Mouse (Mus musculus) large intestine, adult 2 months (tissue): ENCODE results near the gene Ssh3. TPM values are rescaled to one million over a fixed set of nuclear protein-coding genes. Genes with fewer than 3 reads are reported as not detected.
"Not testable (repeated sequence)": the region's sequence is repeated elsewhere in the genome, so short reads cannot be mapped to it uniquely, and the experiment has no call there.

Experiments used
- DNase-seq: peaks from one replicate; pipeline ENCODE4 v3.0.0-alpha.2; 2012; ENCODE audit warnings: low read depth, low spot score
- WGBS: fragments of 180-500 bp; shearing (Covaris S2); methylation state at CpG from one replicate; pipeline ENCODE4 v1.1.7; 2018; 5-methylcytosine and 5-hydroxymethylcytosine counted together
- polyA plus RNA-seq: library from polyadenylated mRNA; depleted of rRNA; stranded (reverse); fragments of >200 nt; gene quantifications from 2 replicates; pipeline ENCODE4 v1.2.3, GENCODE M21; 2012

The Ssh3 gene
- polyA plus RNA-seq, 1 experiment = 102 TPM

GRCm38 (mm10) chr19:4257216-4257896, 11.6 kb downstream of the Ssh3 start:
- under 1% methylated on average over 41 of the region's 41 CpGs for WGBS
- DNase-seq = peak; percentile 98

- 84% methylated on average over 11 of the region's 11 CpGs for WGBS
- DNase-seq = no peak
Measured at GRCm38 (mm10) chr19:4255583-4256162, 13.3 kb downstream of the Ssh3 start.

- 85% methylated on average over 7 of the region's 7 CpGs for WGBS
- no peak for DNase-seq
Measured at GRCm38 (mm10) chr19:4254230-4254629, 14.8 kb downstream of the Ssh3 start.

GRCm38 (mm10) chr19:4248683-4249082, 20.3 kb downstream of the Ssh3 start:
- DNase-seq = not testable (repeated sequence)
- WGBS = 25% methylated on average over 1 of the region's 1 CpGs

- no peak for DNase-seq
Measured at GRCm38 (mm10) chr19:4247010-4247409, 22.0 kb downstream of the Ssh3 start.

GRCm38 (mm10) chr19:4244775-4245174, 24.2 kb downstream of the Ssh3 start:
- no peak for DNase-seq
- WGBS = 82% methylated on average over 6 of the region's 6 CpGs

More at GRCm38 (mm10) chr19:4247010-4247409, 22.0 kb downstream of the Ssh3 start:
- WGBS = 52% methylated on average over 1 of the region's 1 CpGs

- whole genome bisulfite sequencing = 51% methylated on average over 3 of the region's 3 CpGs
- DNase-seq = no peak
Measured at GRCm38 (mm10) chr19:4242416-4242815, 26.6 kb downstream of the Ssh3 start.

- 67% methylated on average over 8 of the region's 8 CpGs for WGBS
- DNase-seq = no peak
Measured at GRCm38 (mm10) chr19:4240247-4240668, 28.7 kb downstream of the Ssh3 start.

GRCm38 (mm10) chr19:4234548-4234947, 34.4 kb downstream of the Ssh3 start:
- WGBS = 58% methylated on average over 4 of the region's 4 CpGs
- DNase-seq = no peak

GRCm38 (mm10) chr19:4232651-4233050, 36.3 kb downstream of the Ssh3 start:
- 85% methylated on average over 7 of the region's 7 CpGs for WGBS
- no peak for DNase-seq

GRCm38 (mm10) chr19:4232186-4232572, 36.8 kb downstream of the Ssh3 start:
- no peak for DNase-seq
- WGBS = 0% methylated on average over 2 of the region's 2 CpGs

- 11% methylated on average over 26 of the region's 26 CpGs for WGBS
- DNase-seq = peak; percentile 70
Measured at GRCm38 (mm10) chr19:4231253-4232185, 37.5 kb downstream of the Ssh3 start, which contains the start of gene Pold4. Gene Pold4 (plus strand): TSS chr19:4231899.

- 66% methylated on average over 8 of the region's 8 CpGs for WGBS
- DNase-seq = no peak
Measured at GRCm38 (mm10) chr19:4230415-4230814, 38.6 kb downstream of the Ssh3 start.

- DNase-seq = no peak
- WGBS = 47% methylated on average over 9 of the region's 9 CpGs
Measured at GRCm38 (mm10) chr19:4229451-4230076, 39.4 kb downstream of the Ssh3 start.

- DNase-seq = no peak
- WGBS = 61% methylated on average over 4 of the region's 4 CpGs
Measured at GRCm38 (mm10) chr19:4228891-4229290, 40.1 kb downstream of the Ssh3 start.

GRCm38 (mm10) chr19:4227894-4228678, 40.9 kb downstream of the Ssh3 start:
- DNase-seq = peak; percentile 58
- 26% methylated on average over 8 of the region's 8 CpGs for WGBS

GRCm38 (mm10) chr19:4227446-4227845, 41.5 kb downstream of the Ssh3 start:
- DNase-seq = no peak
- 74% methylated on average over 5 of the region's 5 CpGs for WGBS

GRCm38 (mm10) chr19:4226779-4227178, 42.2 kb downstream of the Ssh3 start:
- WGBS = 77% methylated on average over 7 of the region's 7 CpGs
- DNase-seq = no peak

- DNase-seq = no peak
- 75% methylated on average over 11 of the region's 11 CpGs for WGBS
Measured at GRCm38 (mm10) chr19:4222165-4222564, 46.8 kb downstream of the Ssh3 start.
